9 mouse cellular contexts compared by ENCODE assay signal in genomic region chr17:85857705-85858472, GRCm38 (mm10).
DNase-seq lines count a peak whose midpoint lies in the region; ATAC-seq lines count a peak whose summit lies in the region.
"Had no signal": no experiment of that assay in that cellular context is flagged by ENCODE, and none has a peak within 500 bp of the region (broad histone marks: within the 10 kb centered on the region; RNA-seq: fewer than 3 reads in every experiment).

No protein-coding gene starts in this region.

- peaks cover 41% of the 10 kb centered on the region for H3K4me1 ChIP-seq in limb, embryonic 10.5 days
- H3K4me1 ChIP-seq in stomach, embryonic 15.5 days, result no peaks in the 10 kb centered on the region

- ATAC-seq in stomach, embryonic 15.5 days (ENCODE audit: insufficient read depth, low FRiP score, low read depth), result no peak
- ATAC-seq: Patski had no signal

- 50% methylated on average over 22 of the region's 22 CpGs for WGBS in limb, embryonic 10.5 days
- WGBS in stomach, embryonic 15.5 days, result 31% methylated on average over 22 of the region's 22 CpGs

- no peak overlapping the region for H3K4me3 ChIP-seq in limb, embryonic 10.5 days
- H3K4me3 ChIP-seq in stomach, embryonic 15.5 days (replicated peaks), result no peak overlapping the region

- no peaks in the 10 kb centered on the region for H3K36me3 ChIP-seq in limb, embryonic 10.5 days
- H3K36me3 ChIP-seq in stomach, embryonic 15.5 days, result no peaks in the 10 kb centered on the region

- peak overlapping the region; percentile 22; the same call in 1 of the 2 replicates for H3K4me2 ChIP-seq in stomach, embryonic 15.5 days

- H3K27ac ChIP-seq in limb, embryonic 10.5 days, result peak overlapping the region; percentile 56; the same call in 1 of the 2 replicates
- no peak overlapping the region for H3K27ac ChIP-seq in stomach, embryonic 15.5 days

- H3K9me3 ChIP-seq in limb, embryonic 10.5 days (replicated peaks), result no peaks in the 10 kb centered on the region
- H3K9me3 ChIP-seq in stomach, embryonic 15.5 days, result no peaks in the 10 kb centered on the region

- peak; percentile 7 for DNase-seq in lung, postnatal 36 days
- DNase-seq in lung, postnatal 25 days (ENCODE audit: low spot score), result no peak
- peak; percentile 44 for DNase-seq in gastrocnemius, postnatal 10 days
- DNase-seq in kidney, adult 18-20 months, result peak; percentile 57
- no peak for DNase-seq in limb, embryonic 10.5 days (ENCODE audit: low spot score)
- DNase-seq in T-cell, adult 2 months (ENCODE audit: low spot score), result no peak
- no peak for DNase-seq in testis, postnatal 14 days (ENCODE audit: low spot score)

- peaks cover 22% of the 10 kb centered on the region for H3K27me3 ChIP-seq in limb, embryonic 10.5 days (ENCODE audit: low read depth, poor library complexity, severe bottlenecking)
- H3K27me3 ChIP-seq in stomach, embryonic 15.5 days (replicated peaks), result no peaks in the 10 kb centered on the region

- no peak overlapping the region for H3K9ac ChIP-seq in stomach, embryonic 15.5 days

Comparison
In these comparisons a context has a peak if more than half of its experiments do, and no peak if none do; other contexts are left out.
1. DNase-seq: peak in lung, postnatal 36 days (single experiment), gastrocnemius, postnatal 10 days (single experiment) and kidney, adult 18-20 months (single experiment); none in lung, postnatal 25 days (single experiment), limb, embryonic 10.5 days (single experiment), T-cell, adult 2 months (single experiment) and testis, postnatal 14 days (single experiment).